Mouse (Mus musculus) c-Kit-positive CD71-positive TER-119-negative erythroid progenitor cells, embryonic 14.5 days (primary cell): ENCODE data around the gene Camk1g.

Experiments
- DNase-seq: peaks from one replicate; pipeline ENCODE4 v3.0.0-alpha.2; 2013; ENCODE audit warnings: low read depth

Camk1g gene

GRCm38 (mm10) chr1:193376478-193377134, 6.5 kb upstream of the Camk1g start:
- peak; percentile 19 for DNase-seq

- no peak for DNase-seq
Measured at GRCm38 (mm10) chr1:193373906-193374413, 3.9 kb upstream of the Camk1g start.

GRCm38 (mm10) chr1:193369091-193369490, 1.0 kb downstream of the Camk1g start:
- no peak for DNase-seq

- no peak for DNase-seq
Measured at GRCm38 (mm10) chr1:193368055-193368454, 2.0 kb downstream of the Camk1g start.

- no peak for DNase-seq
Measured at GRCm38 (mm10) chr1:193363801-193364231, 6.3 kb downstream of the Camk1g start.

GRCm38 (mm10) chr1:193362078-193362477, 8.0 kb downstream of the Camk1g start:
- DNase-seq: no peak

- no peak for DNase-seq
Measured at GRCm38 (mm10) chr1:193361181-193361580, 8.9 kb downstream of the Camk1g start.

- DNase-seq: no peak
Measured at GRCm38 (mm10) chr1:193359199-193359598, 10.9 kb downstream of the Camk1g start.

- no peak for DNase-seq
Measured at GRCm38 (mm10) chr1:193351583-193351982, 18.5 kb downstream of the Camk1g start.

GRCm38 (mm10) chr1:193350546-193350801, 19.6 kb downstream of the Camk1g start:
- no peak for DNase-seq

- no peak for DNase-seq
Measured at GRCm38 (mm10) chr1:193349702-193350545, 20.2 kb downstream of the Camk1g start.

- no peak for DNase-seq
Measured at GRCm38 (mm10) chr1:193348261-193348962, 21.7 kb downstream of the Camk1g start.

GRCm38 (mm10) chr1:193346908-193347307, 23.2 kb downstream of the Camk1g start:
- no peak for DNase-seq

GRCm38 (mm10) chr1:193344976-193345375, 25.1 kb downstream of the Camk1g start:
- DNase-seq: no peak

- DNase-seq: no peak
Measured at GRCm38 (mm10) chr1:193343853-193344252, 26.2 kb downstream of the Camk1g start.

GRCm38 (mm10) chr1:193342198-193342946, 27.7 kb downstream of the Camk1g start:
- DNase-seq: no peak

- DNase-seq: no peak
Measured at GRCm38 (mm10) chr1:193338363-193338995, 31.6 kb downstream of the Camk1g start.

GRCm38 (mm10) chr1:193337787-193338310, 32.2 kb downstream of the Camk1g start:
- no peak for DNase-seq

GRCm38 (mm10) chr1:193337018-193337321, 33.1 kb downstream of the Camk1g start:
- no peak for DNase-seq

GRCm38 (mm10) chr1:193336122-193337017, 33.7 kb downstream of the Camk1g start:
- no peak for DNase-seq
